Mouse (Mus musculus): ENCODE results near the gene Slc9a8. TPM values are rescaled to one million over a fixed set of nuclear protein-coding genes. Genes with fewer than 3 reads are reported as not detected.
A peak's percentile ranks its signal among the peaks of the same experiment; 100 is the strongest.

Slc9a8 gene
- total RNA-seq, 2 experiments from 2014 or later = 21.8 to 22.8 TPM

DNA sequence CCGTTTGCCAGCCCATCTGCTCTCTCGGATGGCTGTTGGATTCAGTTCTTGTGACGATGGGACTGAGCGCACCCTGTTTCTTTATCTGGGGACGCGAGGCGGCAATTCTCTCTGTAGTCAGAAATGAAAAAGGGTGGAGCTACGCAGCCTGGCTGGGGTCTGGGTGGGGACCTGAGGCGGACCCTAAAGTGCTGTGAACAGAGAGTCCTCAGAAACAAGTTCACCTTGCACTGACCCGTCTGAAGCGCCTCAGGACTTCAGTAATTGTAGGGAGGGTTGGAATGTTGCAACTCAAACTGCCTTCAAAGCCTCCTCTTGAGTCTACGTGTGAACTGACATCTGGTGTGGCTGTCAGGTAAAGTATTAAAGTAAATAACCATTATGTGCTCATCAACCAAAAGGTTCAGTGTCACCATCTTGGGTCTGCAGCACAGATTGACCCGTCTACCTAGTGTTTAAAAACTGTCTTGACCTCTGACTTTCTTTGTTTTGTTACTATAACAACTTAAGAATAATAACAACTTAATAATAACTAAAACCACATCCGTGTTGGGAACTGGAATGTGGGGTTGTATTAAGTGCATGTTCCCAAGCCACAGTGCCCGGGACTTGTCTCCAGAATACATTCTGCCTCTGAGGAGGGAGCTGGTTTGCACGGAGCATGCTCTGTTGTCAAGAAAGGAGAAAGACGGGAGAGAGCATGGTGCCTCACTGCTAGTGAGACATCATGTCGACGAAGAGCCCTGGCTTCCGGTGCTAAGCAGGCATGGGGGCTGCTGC is 16.2 kb upstream of the Slc9a8 start:
- intact Hi-C loops (cut with DNase I) = loop anchor here (10.0 kb wide), 1 partner anchor 100 kb away; no protein-coding TSS in a partner anchor
- no peak for DNase-seq

DNA sequence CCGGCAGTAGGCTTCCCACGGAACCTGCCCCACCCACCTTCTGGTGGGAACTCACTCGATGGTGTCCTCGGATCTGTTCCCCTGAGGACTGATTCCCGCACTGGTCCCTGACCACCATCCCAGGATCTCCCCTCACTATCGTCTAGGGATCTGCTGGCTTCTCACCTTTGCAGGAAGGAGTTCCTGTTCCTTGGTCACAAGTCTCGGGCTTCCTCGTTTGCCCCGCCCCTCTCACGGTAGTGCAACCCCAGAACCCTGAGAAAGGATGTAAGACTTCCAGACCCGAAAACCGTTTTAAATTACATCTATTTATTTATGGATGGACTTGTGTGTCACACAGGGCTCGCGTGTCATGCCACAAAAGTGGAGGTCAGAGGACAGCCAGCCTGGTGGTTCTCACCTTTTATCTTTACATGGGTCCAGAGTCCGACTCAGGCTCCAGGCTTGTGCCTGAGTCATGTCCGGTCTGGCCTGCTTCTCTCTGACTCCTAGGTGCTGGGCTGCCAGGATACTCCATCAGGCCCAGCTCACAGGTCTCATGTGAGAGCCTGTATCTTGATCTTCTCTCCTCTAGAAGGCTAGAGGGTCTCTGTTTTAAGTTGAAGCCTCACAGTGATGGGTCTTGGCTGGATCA is 14.1 kb upstream of the Slc9a8 start:
- DNase-seq = no peak

DNA sequence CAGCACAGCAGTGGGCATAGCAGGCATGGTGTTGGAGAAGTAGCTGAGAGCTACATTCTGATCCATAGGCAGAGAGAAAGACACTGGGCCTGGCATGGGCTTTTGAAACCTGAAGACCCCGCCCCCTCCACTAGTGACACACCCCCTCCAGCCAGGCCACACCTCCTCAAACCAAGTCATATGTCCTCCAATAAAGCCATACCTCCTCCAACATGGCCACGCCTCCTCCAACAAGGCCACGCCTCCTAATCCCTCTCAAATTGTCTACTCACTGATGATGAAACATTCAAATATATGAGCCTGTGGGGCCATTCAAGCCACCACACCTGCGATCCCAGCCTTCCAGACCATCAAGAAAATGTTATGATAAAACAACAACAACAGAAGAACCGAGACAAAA is 7.1 kb upstream of the Slc9a8 start:
- DNase-seq = no peak
- intact Hi-C loops (cut with DNase I) = no loop called here

More for the DNA sequence above, 14.1 kb upstream of the Slc9a8 start:
- intact Hi-C loops (cut with DNase I) = loop anchor here (10.0 kb wide), 1 partner anchor 103 kb away; no protein-coding TSS in a partner anchor

DNA sequence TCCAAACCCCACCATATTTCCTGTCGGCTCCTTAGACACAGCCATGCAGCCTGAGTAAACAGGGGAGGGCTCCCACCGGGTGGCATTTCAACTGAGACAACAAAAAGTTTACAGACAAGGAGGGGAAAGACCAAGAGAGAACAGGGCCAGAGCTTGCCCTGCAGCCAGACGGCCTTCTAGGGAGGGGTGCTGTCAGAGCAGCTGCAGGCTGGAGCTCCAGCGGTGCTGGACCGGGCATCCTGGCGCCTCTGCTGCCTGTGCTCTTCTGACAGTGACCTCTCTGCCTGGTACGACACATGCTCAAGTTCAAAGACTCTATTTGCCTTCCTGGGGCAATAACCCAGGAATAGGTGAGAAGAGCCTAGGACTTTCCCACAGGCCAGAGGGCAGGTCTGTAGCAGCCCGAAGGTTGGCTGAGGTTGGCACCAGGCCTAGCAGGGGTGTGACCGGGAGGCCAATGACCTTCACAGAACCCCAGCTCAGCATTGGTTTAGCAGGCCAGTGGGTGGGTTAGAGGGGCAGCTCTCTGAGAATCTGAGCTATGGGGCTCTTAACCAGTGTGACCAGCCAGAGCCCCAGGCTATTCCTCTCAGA is 5.4 kb upstream of the Slc9a8 start:
- intact Hi-C loops (cut with DNase I) = loop anchor here (5.0 kb wide), 3 partner anchors 64 to 344 kb away; no protein-coding TSS in a partner anchor

DNA sequence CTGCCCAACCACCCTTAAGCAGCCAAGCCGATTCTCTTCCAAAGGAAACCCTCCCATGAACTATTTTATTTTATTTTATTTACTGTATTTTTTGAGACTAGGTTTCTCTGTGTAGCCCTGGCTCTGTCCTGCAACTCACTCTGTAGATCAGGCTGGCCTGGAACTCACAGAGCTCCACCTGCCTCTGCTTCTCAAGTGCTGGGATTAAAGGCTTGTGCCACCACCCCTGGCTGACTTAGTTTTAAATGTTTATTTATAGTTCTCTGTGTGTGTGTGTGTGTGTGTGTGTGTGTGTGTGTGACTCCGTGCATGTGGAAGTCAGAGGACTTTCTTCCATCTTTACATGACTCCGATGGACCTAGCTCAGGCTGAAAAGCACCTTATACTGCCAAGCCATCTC is 4.5 kb upstream of the Slc9a8 start:
- DNase-seq = no peak
- intact Hi-C loops (cut with DNase I) = loop anchor here (5.0 kb wide), 3 partner anchors 65 to 345 kb away; no protein-coding TSS in a partner anchor

More for the DNA sequence above, 5.4 kb upstream of the Slc9a8 start:
- no peak for DNase-seq

DNA sequence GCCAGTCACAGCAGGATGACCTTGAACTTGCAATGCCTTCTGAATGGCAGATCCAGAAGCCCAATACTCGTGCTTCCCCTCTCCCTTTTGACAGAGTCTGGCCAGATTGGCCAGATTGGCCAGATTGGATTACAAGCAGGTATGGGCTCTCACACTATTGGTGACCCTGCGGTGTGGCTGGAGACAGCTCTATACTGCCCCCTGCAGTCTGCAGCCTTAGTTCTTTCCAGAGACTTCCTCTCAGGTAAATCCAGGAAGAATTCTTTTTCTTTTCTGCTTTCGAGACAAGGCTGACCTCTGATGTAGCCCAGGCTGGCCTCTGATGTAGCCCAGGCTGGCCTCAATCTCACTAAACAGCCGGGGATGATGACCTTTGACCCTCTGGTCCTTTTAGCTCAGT is 3.8 kb upstream of the Slc9a8 start:
- intact Hi-C loops (cut with DNase I) = loop anchor here (1.0 to 5.0 kb wide), 4 partner anchors 65 to 345 kb away; no protein-coding TSS in a partner anchor
- peak; percentile 65 to 66 for DNase-seq

DNA sequence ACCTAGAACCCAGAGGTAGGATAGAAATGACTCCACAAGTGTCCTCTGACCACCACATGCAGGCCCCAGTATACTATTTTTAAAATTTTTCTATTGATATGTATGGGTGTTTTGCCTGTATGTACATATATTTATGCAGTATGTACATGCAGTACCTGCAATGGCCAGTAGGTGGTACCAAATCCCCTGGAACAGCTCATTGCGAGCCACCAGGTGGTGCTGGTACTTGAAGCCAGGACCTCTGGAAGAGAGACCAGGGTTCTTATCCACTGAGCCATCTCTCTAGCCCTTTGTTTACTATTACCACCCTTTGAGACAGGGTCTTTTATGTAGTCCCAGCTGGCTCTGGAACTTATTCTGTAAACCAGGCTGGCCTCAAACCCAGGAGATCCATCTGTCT is 2.3 kb upstream of the Slc9a8 start:
- peak in 1 of 2 experiments; percentile 50 for DNase-seq
- intact Hi-C loops (cut with DNase I) = loop anchor here (5.0 kb wide), 3 partner anchors 67 to 347 kb away; no protein-coding TSS in a partner anchor

DNA sequence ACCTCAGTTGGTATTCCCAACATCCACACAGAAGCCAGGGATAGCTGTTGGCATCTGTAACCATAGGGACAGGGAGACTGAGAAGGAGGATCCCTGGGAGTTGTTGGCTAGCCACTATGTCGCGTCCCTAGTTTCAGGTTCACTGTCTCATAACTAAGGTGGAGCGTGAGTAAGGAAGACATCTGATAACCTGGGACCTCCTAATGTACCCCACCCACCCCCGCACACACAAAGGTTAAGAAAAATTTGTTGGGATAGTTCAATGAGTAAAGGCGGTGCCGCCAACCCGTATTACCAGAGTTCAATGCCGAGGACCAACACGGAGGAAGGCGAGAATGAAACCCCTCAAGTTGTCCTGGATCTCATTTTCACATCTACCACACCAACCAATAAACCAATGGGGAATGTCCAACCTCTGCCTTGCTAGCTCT is 686 bp upstream of the Slc9a8 start:
- intact Hi-C loops (cut with DNase I) = loop anchor here (5.0 kb wide), 2 partner anchors 41 to 359 kb away; partner anchors contain the start of gene Znfx1
- DNase-seq = no peak

DNA sequence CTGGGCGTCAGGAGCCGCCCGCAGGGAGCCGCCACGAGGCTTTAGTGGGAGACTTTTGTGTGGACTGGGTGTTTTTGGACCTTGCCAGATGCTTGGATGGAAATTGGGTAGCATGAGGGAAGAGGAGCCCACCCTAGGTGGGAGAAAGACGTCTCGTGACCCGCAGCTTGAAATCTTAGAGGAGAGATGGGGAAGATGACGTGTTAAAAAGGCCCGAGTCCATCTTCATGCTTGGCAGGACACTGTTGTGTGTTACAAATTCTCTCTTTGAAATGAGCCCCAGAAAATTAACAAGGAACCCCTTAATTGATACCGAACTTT is 598 bp downstream of the Slc9a8 start:
- no peak for DNase-seq
- intact Hi-C loops (cut with DNase I) = loop anchor here (5.0 kb wide), 2 partner anchors 40 to 360 kb away; partner anchors contain the start of gene Znfx1

DNA sequence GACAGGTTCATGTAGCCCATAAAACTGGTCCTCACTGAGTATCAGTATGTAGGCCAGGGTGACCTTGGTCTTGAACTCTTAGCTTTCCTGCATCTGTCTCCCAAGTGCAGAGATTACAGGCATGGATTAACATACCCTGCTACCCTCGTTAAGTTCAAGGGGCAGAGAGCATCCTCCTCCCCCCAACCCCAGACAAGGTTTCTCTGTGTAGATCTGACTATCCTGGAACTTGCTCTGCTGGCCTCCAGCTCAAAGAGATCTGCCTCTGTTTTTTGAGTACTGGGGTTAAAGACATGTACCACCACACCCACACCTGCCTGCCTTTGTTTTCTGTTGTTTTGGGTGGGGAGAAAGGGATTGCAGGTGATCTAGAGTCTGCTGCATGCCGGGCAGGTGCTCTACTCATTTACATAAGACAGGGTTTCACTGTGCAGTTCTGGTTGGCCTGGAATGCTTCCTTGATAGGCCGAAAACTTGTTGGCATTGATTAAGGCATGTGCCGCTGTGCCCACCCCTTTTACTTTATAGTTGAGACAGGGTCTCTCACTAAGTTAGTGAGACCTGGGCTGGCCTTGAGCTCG is 1.6 kb downstream of the Slc9a8 start:
- no peak for DNase-seq
- intact Hi-C loops (cut with DNase I) = loop anchor here (5.0 kb wide), 2 partner anchors 39 to 361 kb away; partner anchors contain the start of gene Znfx1

DNA sequence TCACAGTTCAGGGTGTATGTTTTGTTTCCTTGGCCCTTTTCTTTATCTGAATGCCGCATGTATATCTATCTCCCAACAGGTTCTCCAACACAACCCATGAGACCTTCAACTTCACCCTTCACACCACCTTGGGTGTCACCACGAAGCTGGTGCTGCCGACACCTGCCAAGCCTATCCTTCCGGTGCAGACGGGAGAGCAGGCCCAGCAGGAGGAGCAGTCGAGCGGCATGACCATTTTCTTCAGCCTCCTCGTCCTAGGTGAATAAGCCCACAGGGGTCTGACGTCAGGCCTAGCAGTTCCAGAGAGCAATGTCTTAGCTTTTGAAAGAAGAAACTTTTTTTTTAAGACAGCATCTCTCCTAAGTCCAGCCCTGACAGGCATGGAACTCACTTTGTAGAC is 2.5 kb downstream of the Slc9a8 start:
- intact Hi-C loops (cut with DNase I) = loop anchor here (5.0 kb wide), 2 partner anchors 38 to 362 kb away; partner anchors contain the start of gene Znfx1
- DNase-seq = no peak

DNA sequence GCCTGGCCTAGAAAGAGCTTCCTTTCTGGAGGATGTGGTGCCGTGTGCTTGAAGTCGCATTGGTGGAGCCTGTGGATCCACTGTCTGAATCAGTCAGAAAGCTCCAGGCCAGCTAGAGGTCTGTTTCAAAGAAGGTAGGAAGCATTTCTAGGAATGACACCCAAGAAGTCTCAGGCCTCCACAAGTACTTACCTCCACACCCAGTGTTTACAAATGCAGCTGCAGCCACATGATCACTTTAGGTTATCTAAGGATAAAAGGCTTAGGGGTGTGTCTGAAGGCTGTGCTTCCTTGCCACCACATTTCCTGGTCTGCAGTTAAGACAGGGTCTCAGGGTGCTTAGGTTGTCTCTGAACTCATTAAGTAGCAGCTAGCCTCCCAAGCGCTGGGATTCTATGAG is 3.0 kb downstream of the Slc9a8 start:
- intact Hi-C loops (cut with DNase I) = loop anchor here (5.0 kb wide), 2 partner anchors 38 to 362 kb away; partner anchors contain the start of gene Znfx1

DNA sequence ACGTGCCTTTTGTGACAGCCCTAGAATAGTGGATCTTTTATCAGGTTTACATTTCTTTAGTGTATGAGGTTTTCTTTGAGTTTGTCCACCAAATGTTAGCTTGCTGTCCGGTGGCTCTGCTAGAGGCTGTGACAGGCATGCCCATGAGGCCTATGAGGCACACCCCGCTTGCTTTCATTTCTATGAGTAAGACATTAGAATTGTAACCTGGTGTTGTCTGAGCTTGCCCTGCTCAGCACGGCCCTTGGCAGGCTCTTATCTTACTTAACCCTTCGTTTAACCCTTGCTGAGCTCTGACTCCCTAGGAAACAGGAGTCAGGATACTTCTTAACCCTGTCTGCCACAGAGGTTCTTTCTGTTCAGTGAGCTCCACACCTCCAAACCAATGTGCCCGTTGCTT is 3.9 kb downstream of the Slc9a8 start:
- DNase-seq = no peak
- intact Hi-C loops (cut with DNase I) = no loop called here

More for the DNA sequence above, 3.0 kb downstream of the Slc9a8 start:
- no peak for DNase-seq

DNA sequence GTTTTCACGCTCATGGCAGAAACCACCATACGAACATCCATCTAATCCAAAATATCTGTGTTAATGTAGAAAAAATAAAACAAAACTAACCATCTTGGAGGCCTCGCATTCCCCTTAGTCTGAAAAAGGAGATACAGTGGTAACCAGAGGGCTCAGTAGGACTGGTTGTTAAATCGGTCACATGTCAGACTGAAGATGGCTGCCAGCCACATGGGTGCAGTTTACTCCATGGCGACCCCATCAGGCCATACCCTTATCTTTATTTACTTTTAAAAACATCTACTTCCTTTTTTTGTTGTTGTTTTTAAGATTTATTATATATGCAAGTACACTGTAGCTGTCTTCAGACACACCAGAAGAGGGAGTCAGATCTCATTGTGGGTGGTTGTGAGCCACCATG is 8.1 kb downstream of the Slc9a8 start:
- intact Hi-C loops (cut with DNase I) = no loop called here
- DNase-seq = no peak

DNA sequence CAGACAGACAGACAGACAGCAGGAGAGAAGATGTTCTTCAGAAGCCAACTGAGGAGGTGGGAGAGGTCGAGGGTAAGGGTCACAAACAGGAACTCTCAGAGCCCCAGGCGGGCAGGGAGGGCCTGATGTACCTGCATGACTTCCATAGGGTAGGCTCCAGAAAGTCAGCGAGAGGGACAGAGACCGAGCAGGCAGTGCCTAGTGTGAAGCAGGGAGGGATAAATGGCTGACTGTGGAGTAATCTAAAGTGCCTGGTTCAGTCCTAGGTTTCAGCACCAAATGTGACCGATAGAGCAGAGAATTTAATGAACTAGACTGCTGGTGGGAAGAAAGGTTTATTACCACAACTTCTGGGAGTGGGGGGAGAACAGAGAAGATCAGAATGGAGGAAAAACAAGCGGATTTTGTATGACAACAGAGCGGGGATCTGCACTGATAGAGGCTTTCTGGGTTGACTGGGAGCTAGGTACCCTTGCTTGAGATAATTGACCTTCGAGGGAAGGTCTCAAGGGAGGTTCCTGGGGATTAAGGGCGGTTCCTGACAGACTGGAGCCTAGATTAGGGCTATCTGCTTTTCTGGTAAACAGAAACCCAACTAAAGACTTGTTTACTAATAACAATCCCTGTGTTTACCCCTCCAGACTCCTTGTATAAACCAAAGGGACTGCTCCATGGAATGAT is 9.4 kb downstream of the Slc9a8 start:
- DNase-seq = no peak
- intact Hi-C loops (cut with DNase I) = loop anchor here (2.0 kb wide), 1 partner anchor 22 kb away; no protein-coding TSS in a partner anchor

DNA sequence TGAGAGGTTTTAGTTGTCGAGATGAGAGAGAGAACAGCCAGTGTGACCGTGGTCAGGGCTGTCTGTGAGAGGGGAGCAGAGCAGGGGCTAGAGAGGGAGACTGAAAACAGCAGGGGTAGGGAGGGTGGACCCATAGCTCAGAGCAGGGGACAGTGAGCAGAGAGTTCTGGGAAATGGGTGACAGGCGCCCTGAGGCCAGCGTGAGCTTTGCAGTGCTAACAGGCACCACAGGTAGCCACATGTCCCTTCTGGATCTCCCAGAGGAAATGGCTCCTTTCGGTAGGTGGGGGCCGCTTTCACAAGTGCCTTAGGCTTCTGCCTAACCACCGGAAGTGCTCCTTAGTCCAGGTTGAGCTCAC is 9.9 kb downstream of the Slc9a8 start:
- intact Hi-C loops (cut with DNase I) = loop anchor here (2.0 kb wide), 1 partner anchor 21 kb away; no protein-coding TSS in a partner anchor
- no peak for DNase-seq

DNA sequence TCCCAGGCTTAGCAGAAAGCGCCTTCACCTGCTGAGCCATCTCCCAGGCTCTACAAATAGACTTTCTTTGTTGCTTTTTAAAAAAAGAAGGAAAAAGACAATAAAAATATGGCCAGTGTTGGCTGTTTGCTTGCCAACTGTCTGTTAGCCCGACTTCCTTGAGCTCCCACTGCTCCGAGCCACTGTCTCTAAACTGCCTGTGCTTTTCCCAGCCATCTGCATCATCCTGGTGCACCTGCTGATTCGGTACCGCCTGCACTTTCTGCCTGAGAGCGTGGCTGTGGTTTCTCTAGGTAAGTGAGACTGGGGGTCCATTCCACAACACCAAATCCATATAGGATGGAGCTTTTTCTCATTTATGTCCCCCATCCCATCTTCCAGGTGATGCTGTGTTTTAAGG is 13.1 kb downstream of the Slc9a8 start:
- intact Hi-C loops (cut with DNase I) = no loop called here
- DNase-seq = no peak

DNA sequence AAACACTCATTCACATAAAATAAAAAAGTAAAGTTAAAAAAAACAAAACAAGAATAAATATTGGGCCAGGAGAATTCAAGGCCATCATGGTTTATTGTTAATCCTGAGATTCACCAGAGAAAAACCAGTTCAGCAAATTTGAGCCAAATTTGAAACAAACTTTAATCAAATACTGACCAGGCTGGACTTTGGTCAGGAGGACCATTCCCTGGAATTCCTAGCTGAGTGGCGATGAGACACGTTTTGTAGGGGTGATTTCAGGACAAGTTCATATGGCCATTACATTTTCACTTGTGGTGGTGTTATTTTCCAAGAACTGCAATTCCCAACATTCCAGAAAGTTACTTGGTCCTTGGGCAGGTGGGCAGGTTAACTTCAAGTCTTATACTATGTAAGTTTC is 14.1 kb downstream of the Slc9a8 start:
- intact Hi-C loops (cut with DNase I) = no loop called here

DNA sequence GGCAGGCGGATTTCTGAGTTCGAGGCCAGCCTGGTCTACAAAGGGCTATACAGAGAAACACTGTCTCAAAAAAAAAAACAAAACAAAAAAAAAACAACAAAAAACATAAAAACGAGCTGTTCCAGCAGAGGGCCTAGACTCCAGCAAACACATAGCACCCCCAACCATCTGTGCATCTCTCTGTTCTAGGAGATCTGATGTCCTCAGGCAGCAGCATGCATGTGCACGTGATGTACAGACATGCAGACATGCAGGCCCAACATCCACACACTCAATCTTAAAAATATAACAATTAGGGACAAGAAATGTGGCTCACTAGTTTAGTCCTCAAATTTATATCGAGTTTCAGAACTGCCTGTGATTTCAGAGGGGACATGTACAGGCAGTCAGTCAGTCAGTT is 14.9 kb downstream of the Slc9a8 start:
- no peak for DNase-seq
- intact Hi-C loops (cut with DNase I) = no loop called here

More for the DNA sequence above, 14.1 kb downstream of the Slc9a8 start:
- no peak for DNase-seq

DNA sequence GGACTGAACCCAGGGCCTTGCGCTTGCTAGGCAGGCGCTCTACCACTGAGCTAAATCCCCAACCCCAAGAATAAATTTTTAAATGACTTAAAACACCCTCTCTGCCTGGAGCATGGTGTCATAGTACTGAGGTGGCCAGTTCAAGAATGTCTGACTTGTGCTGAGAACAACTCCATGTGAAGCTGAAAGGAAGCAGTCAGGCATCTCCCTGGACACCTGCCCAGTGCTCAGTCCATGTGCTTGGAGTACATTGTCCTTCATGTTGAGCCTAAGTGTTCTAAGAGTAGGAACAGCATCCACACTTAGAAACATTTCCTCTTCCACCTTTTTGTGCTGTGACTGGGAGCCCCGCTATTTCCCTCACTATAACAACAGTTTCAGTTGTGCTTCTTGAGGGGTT is 17.9 kb downstream of the Slc9a8 start:
- intact Hi-C loops (cut with DNase I) = no loop called here
- DNase-seq = no peak
